Mouse (Mus musculus): Measurements from ENCODE around the gene Vmn1r35.
"Not testable (repeated sequence)": the region's sequence is repeated elsewhere in the genome, so short reads cannot be mapped to it uniquely, and the experiment has no call there.

Gene Vmn1r35

GRCm38 (mm10) chr6:66685806-66686205 is at the start of gene Vmn1r35:
TSS of gene Vmn1r35 (minus strand) at chr6:66685906.
- no peak for ATAC-seq (ENCODE audit: insufficient number of reproducible peaks, low FRiP score, low TSS enrichment)

DNA sequence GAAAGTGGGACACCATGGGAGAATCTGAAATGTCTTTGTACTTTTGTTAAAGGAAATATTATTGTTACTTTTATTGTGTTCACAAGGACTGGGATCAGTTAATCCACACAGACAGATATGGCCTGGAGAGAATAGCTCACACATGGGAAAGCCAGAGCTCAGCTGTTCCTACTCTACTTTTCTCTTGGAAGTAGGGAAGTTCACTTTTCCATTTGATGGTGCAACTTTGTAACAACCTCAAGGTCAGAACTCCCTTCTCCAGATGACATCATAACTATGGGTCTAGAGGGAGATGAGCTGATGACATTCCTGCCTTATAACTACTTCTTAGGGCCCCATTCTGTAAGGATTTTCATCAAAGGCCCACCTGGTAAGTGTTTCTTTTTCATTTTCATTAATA is 43.4 kb upstream of the Vmn1r35 start, which contains the start of gene Vmn1r37:
Gene Vmn1r37, plus strand, starts transcription at position 301 of the 400 bp plus-strand sequence.
- ATAC-seq (ENCODE audit: insufficient number of reproducible peaks, low FRiP score, low TSS enrichment), result not testable (repeated sequence)

GRCm38 (mm10) chr6:66719068-66719467 is 33.4 kb upstream of the Vmn1r35 start, which contains the start of gene Vmn1r36:
TSS of gene Vmn1r36 (minus strand) at chr6:66719168.
- ATAC-seq (ENCODE audit: insufficient number of reproducible peaks, low FRiP score, low TSS enrichment), result not testable (repeated sequence)

DNA sequence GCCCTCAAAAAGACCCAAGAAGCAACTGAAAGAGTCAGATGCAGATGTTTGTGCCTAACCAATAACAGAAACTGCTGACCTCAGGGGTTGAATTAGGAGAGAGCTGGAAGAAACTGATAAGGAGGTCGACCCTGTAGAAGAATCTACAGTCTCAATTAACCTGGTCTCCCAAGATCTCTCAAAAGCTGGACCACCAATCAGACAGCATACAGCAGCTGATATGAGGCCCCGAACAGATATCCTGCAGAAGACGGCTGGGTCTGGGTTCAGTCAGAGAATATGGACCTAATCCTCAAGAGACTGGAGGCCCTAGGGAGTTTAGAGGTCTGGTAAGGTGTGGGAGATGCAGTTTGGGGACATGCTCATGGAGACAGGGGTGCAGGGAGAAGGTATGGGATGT is 28.1 kb upstream of the Vmn1r35 start:
- no peak for ATAC-seq (ENCODE audit: insufficient number of reproducible peaks, low FRiP score, low TSS enrichment)

DNA sequence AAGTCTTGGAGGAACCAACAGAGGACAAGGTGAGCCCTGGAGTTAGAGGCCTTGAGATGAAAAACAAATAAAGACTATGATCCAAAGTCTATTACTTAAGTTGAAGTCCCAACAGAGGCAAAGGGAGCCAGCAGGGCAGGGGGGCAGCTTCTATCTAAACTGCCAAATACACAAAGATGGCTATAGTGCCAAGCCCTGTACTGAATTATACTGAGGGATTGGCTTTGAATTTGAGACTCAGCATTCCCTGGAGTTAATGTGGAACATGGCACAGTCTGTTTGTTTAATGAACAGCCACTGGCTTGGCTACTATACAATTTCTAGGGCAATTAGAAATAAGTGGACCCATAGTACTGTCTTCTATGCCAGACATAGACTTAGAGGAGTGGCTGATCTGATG is 23.2 kb upstream of the Vmn1r35 start:
- ATAC-seq (ENCODE audit: insufficient number of reproducible peaks, low FRiP score, low TSS enrichment), result no peak

GRCm38 (mm10) chr6:66643779-66644178 is 41.9 kb downstream of the Vmn1r35 start, which contains the start of gene Vmn1r34:
TSS of gene Vmn1r34 (minus strand) at chr6:66643879.
- no peak for ATAC-seq (ENCODE audit: insufficient number of reproducible peaks, low FRiP score, low TSS enrichment)
